Mouse (Mus musculus): ENCODE measurements around the gene Ppil1. TPM values are rescaled to one million over a fixed set of nuclear protein-coding genes. Genes with fewer than 3 reads are reported as not detected.
A peak's percentile ranks its signal among the peaks of the same experiment; 100 is the strongest.
"Not testable (repeated sequence)": the region's sequence is repeated elsewhere in the genome, so short reads cannot be mapped to it uniquely, and the experiment has no call there.

Ppil1 gene
- polyA plus RNA-seq, 1 experiment: not detected

DNA sequence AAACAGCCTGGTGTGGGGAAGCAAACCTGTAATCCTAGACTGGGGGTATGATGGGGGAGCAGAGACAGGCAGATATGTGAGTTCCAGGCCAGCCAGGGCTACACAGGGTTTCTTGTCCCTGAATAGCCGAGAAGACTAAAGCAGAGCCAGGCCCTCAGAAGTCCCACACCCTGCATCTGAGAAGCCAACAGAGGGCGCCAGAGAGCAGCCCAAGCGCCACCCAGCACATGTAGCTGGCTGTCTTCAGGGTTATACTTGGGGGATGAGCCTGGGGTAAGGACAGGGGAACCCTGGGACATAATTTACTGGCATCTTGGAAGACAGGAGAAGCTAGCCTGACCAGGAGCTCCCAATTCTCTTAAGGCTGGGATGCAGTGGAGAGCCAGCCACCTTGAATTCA lies 4.5 kb downstream of the Ppil1 start:
- H3K4me3 ChIP-seq (ENCODE audit: insufficient read depth, low read depth, low read length): no peak overlapping the region
- H3K4me1 ChIP-seq (ENCODE audit: control insufficient read depth, insufficient read depth, low read length): peaks cover 26% of the 10 kb centered on the region
- 1% methylated on average over 3 of the region's 3 CpGs for WGBS
- TF ChIP-seq CTCF (IDR thresholded peaks at IDR 0.05; ENCODE audit: insufficient read depth, low read depth, low read length) (peak; percentile 93), POLR2A (IDR thresholded peaks at IDR 0.05; ENCODE audit: insufficient read depth, low read depth, low read length) (no peak)
- no peak overlapping the region for H3K27ac ChIP-seq (ENCODE audit: insufficient read depth, low read depth, low read length)

- Histone ChIP-seq H3K4me3 (ENCODE audit: insufficient read depth, low read depth, low read length) (no peak overlapping the region), H3K27ac (ENCODE audit: insufficient read depth, low read depth, low read length) (no peak overlapping the region), H3K4me1 (ENCODE audit: control insufficient read depth, insufficient read depth, low read length) (peaks cover 25% of the 10 kb centered on the region)
- WGBS: 96% methylated on average over 2 of the region's 2 CpGs
- no peak for TF ChIP-seq CTCF (IDR thresholded peaks at IDR 0.05; ENCODE audit: insufficient read depth, low read depth, low read length)
- TF ChIP-seq POLR2A (IDR thresholded peaks at IDR 0.05; ENCODE audit: insufficient read depth, low read depth, low read length): no peak
Observed at GRCm38 (mm10) chr17:29258921-29259320, 5.1 kb downstream of the Ppil1 start.

DNA sequence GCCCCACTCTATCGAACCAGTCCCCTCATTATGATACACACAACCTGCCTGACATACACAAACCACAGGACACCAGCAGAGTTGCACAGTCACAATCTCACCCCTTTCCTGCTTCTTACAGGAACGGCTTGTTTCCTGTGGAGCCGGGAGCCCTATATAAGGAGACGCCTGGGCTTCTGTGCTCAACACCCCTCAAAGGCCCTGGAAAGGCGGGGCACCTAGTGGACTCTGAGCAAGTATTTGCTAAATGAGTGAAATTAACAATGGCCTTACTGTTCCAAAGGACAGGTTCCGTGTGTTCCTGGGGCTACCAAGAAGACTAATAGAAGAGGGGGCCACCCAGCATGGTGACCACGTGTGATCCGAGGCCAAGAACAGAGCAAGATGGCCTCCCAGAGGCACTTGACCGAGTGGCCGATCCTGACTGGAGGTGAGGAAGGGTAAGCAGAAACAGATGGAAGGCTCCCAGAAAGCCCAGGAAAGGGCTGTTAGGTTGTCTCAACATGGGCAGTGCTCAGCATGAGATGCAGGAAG lies 5.9 kb downstream of the Ppil1 start:
- Histone ChIP-seq H3K4me1 (ENCODE audit: control insufficient read depth, insufficient read depth, low read length) (peaks cover 29% of the 10 kb centered on the region), H3K4me3 (ENCODE audit: insufficient read depth, low read depth, low read length) (no peak overlapping the region), H3K27ac (ENCODE audit: insufficient read depth, low read depth, low read length) (no peak overlapping the region)
- 84% methylated on average over 10 of the region's 10 CpGs for WGBS
- no peak for TF ChIP-seq CTCF (IDR thresholded peaks at IDR 0.05; ENCODE audit: insufficient read depth, low read depth, low read length)
- no peak for TF ChIP-seq POLR2A (IDR thresholded peaks at IDR 0.05; ENCODE audit: insufficient read depth, low read depth, low read length)

DNA sequence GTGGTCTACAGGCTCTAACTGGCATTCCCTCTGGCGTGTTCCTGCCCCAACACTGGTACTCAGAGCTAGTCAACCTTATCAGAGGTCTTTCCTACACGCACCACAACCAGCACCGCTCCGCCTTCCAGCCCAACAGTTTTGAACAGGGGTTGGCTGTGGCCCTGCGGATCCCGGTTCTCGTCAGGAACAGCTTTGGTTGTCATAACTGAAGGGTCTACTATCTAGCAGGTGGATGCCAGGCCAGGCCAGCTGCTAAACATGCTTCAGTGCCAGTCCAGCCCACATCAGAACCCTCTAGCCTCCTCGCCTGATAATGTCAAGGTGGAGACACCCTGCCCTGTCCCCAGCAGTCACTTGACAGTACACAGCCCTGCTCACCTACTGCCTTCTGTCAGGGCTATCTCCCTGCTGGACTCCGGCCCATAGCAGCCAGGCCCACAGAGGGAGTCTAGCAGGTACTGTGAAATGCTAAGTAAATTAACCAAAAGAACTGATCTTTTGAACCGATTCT lies 6.9 kb downstream of the Ppil1 start:
- Histone ChIP-seq H3K27ac (ENCODE audit: insufficient read depth, low read depth, low read length) (no peak overlapping the region), H3K4me3 (ENCODE audit: insufficient read depth, low read depth, low read length) (no peak overlapping the region), H3K4me1 (ENCODE audit: control insufficient read depth, insufficient read depth, low read length) (peaks cover 31% of the 10 kb centered on the region)
- TF ChIP-seq CTCF (IDR thresholded peaks at IDR 0.05; ENCODE audit: insufficient read depth, low read depth, low read length) (no peak), POLR2A (IDR thresholded peaks at IDR 0.05; ENCODE audit: insufficient read depth, low read depth, low read length) (no peak)
- 90% methylated on average over 10 of the region's 10 CpGs for WGBS

GRCm38 (mm10) chr17:29256507-29256906 lies 7.5 kb downstream of the Ppil1 start:
- no peak for TF ChIP-seq CTCF (IDR thresholded peaks at IDR 0.05; ENCODE audit: insufficient read depth, low read depth, low read length)
- no peak for TF ChIP-seq POLR2A (IDR thresholded peaks at IDR 0.05; ENCODE audit: insufficient read depth, low read depth, low read length)
- peaks cover 31% of the 10 kb centered on the region for H3K4me1 ChIP-seq (ENCODE audit: control insufficient read depth, insufficient read depth, low read length)
- WGBS: 82% methylated on average over 6 of the region's 6 CpGs
- no peak overlapping the region for H3K27ac ChIP-seq (ENCODE audit: insufficient read depth, low read depth, low read length)
- H3K4me3 ChIP-seq (ENCODE audit: insufficient read depth, low read depth, low read length): no peak overlapping the region

GRCm38 (mm10) chr17:29254784-29255183 lies 9.2 kb downstream of the Ppil1 start:
- H3K4me3 ChIP-seq (ENCODE audit: insufficient read depth, low read depth, low read length); H3K27ac ChIP-seq (ENCODE audit: insufficient read depth, low read depth, low read length): not testable (repeated sequence)
- 80% methylated on average over 6 of the region's 6 CpGs for WGBS
- peaks cover 34% of the 10 kb centered on the region for H3K4me1 ChIP-seq (ENCODE audit: control insufficient read depth, insufficient read depth, low read length)

DNA sequence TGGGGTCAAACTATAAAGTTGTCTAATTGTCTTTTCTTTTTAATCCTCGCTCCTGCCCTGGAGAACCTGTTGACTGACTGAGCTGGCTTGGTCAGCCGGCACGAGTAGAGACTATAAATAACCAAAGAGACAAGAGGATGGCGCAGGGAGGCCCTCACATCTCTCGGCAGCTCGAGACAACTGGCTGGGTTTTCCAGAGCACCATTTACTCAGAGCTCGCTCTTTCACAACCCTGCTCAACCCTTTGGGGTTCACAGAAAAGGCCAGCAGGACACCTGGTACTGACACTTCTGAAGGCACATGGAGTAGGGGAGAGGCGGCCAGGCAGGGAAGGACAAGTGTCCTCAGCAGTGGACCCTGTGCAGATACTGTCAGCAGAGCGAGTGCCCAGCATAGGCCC lies 10.3 kb downstream of the Ppil1 start:
- no peak for TF ChIP-seq POLR2A (IDR thresholded peaks at IDR 0.05; ENCODE audit: insufficient read depth, low read depth, low read length)
- TF ChIP-seq CTCF (IDR thresholded peaks at IDR 0.05; ENCODE audit: insufficient read depth, low read depth, low read length): no peak
- Histone ChIP-seq H3K27ac (ENCODE audit: insufficient read depth, low read depth, low read length) (no peak overlapping the region), H3K4me3 (ENCODE audit: insufficient read depth, low read depth, low read length) (no peak overlapping the region), H3K4me1 (ENCODE audit: control insufficient read depth, insufficient read depth, low read length) (peaks cover 41% of the 10 kb centered on the region)
- 84% methylated on average over 9 of the region's 9 CpGs for WGBS

DNA sequence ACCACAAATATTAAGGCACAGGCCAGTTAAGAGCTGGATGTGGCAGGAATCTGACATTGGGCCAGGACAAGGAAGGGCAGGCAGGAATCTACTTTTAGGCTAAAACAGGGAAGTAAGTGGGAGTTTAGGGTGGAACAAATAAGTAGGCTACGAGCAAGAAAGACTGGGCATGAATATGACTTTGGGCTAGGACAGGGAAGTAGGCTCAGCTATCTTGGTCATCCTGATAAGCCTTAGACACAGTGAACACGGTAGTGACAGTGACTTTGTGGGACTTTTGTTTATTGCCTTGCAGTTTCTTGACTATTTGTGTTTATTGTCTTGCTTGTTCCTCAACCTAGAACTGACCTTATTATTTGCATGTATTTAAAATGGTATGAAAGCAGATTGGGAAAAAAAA lies 10.8 kb downstream of the Ppil1 start:
- Histone ChIP-seq H3K4me3 (ENCODE audit: insufficient read depth, low read depth, low read length) (no peak overlapping the region), H3K27ac (ENCODE audit: insufficient read depth, low read depth, low read length) (no peak overlapping the region), H3K4me1 (ENCODE audit: control insufficient read depth, insufficient read depth, low read length) (peaks cover 42% of the 10 kb centered on the region)
- TF ChIP-seq POLR2A (IDR thresholded peaks at IDR 0.05; ENCODE audit: insufficient read depth, low read depth, low read length) (no peak), CTCF (IDR thresholded peaks at IDR 0.05; ENCODE audit: insufficient read depth, low read depth, low read length) (no peak)
- whole genome bisulfite sequencing: 86% methylated on average over 2 of the region's 2 CpGs

DNA sequence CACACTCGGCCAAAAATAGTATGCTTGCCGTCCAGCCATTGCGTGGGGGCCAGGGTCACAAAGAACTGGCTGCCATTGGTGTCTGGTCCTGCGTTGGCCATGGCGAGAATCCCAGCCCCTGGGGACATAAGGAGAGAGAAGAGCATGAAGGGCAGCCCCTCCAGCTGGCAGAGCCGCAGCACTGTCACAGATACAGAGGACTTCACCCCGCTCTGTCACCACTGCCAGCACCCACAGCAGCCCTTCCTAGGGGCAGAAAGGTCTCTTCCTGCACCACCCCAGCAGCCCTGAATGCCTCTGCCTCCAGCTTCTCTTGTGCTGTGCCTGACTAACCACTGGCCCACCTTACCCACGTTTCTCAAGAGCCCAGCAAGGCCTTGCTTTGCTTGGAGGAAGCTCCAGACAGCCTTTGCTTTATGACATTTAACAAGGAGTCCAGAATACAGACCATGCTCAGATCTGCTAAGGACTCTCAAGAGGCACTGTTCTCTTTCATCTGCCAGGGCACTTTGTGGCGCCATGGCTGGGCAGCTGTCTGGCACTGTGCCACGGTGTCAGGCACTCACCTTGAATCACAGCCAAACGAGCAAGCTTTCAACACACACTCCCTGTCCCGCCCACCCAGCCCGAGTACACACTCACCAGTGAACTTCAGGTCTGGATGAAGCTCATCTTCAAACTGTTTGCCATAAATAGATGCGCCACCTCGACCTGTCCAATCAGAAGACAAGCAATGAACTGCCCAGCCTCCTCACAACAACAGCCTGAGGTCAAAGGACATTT lies 12.2 kb downstream of the Ppil1 start:
- Histone ChIP-seq H3K27ac (ENCODE audit: insufficient read depth, low read depth, low read length) (no peak overlapping the region), H3K4me1 (ENCODE audit: control insufficient read depth, insufficient read depth, low read length) (peaks cover 51% of the 10 kb centered on the region), H3K4me3 (ENCODE audit: insufficient read depth, low read depth, low read length) (no peak overlapping the region)
- WGBS: 59% methylated on average over 15 of the region's 15 CpGs
- no peak for TF ChIP-seq POLR2A (IDR thresholded peaks at IDR 0.05; ENCODE audit: insufficient read depth, low read depth, low read length)
- TF ChIP-seq CTCF (IDR thresholded peaks at IDR 0.05; ENCODE audit: insufficient read depth, low read depth, low read length): no peak

- WGBS: 74% methylated on average over 14 of the region's 14 CpGs
Observed at GRCm38 (mm10) chr17:29251006-29251405, 13.0 kb downstream of the Ppil1 start.

More at GRCm38 (mm10) chr17:29251006-29251405, 13.0 kb downstream of the Ppil1 start:
- peaks cover 53% of the 10 kb centered on the region for H3K4me1 ChIP-seq (ENCODE audit: control insufficient read depth, insufficient read depth, low read length)
- H3K27ac ChIP-seq (ENCODE audit: insufficient read depth, low read depth, low read length); H3K4me3 ChIP-seq (ENCODE audit: insufficient read depth, low read depth, low read length): not testable (repeated sequence)
